Mouse (Mus musculus) stomach, postnatal 0 days (tissue): ENCODE measurements around the gene Afp.

Source experiments
- CTCF ChIP-seq: IDR thresholded peaks from 2 replicates; pipeline ENCODE4 v1.5.1; 2016; ENCODE audit warnings: antibody characterized with exemption, low read depth, mild to moderate bottlenecking, moderate library complexity
- EP300 ChIP-seq: optimal IDR thresholded peaks from 2 replicates; pipeline ENCODE3; 2016; ENCODE audit warnings: antibody characterized with exemption

GRCm38 (mm10) chr5:90507411-90507949 is 16.9 kb downstream of the Afp start:
- TF ChIP-seq CTCF: no peak
- no peak for TF ChIP-seq EP300
